Mouse (Mus musculus): ENCODE measurements at regions not wholly inside any gene's neighbourhood (a gene's known extent, or its start where the extent isn't known, plus 50 kb on each side); places are given as distances from the start of the nearest gene placed in this dataset.

GRCm38 (mm10) chr9:118396425-118397053 is 81.5 kb upstream of the Eomes start:
- intact Hi-C loops (cut with DNase I): no loop called here
- no peak for DNase-seq (ENCODE audit: low spot score in 2 of 2)

DNA sequence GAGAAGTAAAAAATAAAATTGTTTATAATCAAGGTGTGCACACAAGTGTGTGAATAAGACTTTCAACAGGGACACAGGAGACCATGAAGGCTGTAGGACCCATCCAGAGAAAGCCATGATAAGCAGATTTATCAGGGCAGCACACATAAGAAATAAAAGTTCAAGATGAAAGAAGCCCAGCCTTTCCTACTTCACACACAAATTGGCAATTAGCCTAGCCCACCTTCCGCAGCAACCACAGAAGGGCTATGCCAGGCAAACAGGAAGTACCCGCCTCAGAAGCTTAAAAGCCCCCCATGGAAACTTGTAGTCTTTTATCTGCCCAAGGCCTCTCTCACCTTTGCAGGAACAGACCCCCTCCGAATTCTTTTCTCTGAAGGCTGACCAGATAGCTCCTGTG is 77.5 kb upstream of the Eomes start:
- no peak for DNase-seq (ENCODE audit: low spot score in 2 of 2)
- intact Hi-C loops (cut with DNase I): no loop called here

DNA sequence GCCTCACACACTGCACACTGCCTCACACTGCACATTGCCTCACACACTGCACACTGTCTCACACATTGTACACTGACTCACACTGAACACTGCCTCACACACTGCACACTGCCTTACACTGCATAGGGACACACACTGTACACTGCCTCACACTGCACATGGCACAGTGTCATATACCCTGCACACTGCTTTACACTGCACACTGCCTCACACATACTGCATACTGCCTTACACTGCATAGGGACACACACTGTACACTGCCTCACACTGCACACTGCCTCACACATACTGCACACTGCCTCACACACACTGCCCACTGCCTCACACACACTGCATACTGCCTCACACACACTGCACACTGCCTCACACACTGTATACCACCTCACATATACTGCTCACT is 76.8 kb upstream of the Eomes start:
- DNase-seq (ENCODE audit: low spot score in 2 of 2): no peak
- intact Hi-C loops (cut with DNase I): no loop called here

DNA sequence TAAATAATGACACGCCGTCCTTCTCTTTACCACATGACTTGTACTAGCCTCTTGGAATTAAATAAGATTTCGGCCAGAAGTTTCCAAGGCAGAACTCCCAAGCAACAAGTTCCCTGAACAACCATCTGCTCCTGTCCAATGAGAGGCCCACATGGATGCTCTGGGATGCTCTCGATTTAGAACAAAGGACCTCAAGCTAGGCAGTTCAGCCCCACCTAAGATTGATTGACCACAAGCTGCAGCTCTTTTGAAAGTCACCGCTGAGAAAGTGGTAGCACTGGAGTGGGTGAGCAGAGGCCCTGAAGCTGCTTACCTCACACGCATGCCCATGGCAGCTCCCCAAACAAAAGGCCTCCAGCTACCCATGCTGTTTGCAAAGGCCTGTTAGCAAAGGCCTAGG is 73.1 kb upstream of the Eomes start:
- DNase-seq (ENCODE audit: low spot score in 2 of 2): no peak
- intact Hi-C loops (cut with DNase I): no loop called here

- intact Hi-C loops (cut with DNase I): no loop called here
- DNase-seq (ENCODE audit: low spot score in 2 of 2): no peak
Observed at GRCm38 (mm10) chr9:118405926-118406518, 72.0 kb upstream of the Eomes start.

DNA sequence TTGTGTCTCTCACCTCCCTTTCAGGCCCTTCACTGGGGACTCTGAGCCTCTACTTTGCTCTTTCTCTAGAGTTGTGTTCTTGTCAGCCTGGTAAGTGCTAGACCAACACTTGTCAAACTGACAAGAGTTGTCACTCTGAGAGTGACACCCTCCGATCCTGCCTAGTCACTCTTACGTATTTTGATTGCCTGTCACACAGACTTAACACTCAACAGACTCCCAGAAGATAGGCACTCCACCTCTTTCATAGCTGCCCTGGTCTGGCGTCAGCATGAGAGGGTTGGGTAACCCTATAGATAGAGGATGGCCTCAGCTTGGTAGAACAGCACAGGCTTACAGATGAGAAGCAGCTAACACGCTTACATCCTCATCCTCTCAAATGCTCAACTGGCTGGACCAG is 62.0 kb upstream of the Eomes start:
- DNase-seq (ENCODE audit: low spot score in 2 of 2): no peak
- intact Hi-C loops (cut with DNase I): no loop called here

DNA sequence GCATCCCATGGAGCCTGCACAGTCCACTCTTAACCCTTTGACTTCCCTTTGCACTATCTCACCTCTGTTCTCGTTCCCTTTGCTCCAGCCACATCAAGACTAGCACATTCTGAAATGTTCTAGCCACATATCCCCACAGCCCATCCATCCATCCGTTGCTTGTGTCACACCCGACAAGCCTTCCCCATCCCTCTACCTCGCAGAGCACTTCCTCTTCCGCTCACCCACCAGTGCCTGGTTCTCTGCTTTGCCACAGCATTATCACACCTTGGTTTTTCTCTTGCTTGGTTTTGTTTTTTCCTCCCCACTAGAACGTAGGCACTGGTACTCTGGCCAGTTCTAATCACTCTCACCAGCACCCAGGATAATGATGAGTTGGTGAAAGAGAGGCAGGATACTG is 61.5 kb upstream of the Eomes start:
- DNase-seq (ENCODE audit: low spot score in 2 of 2): no peak
- intact Hi-C loops (cut with DNase I): no loop called here

DNA sequence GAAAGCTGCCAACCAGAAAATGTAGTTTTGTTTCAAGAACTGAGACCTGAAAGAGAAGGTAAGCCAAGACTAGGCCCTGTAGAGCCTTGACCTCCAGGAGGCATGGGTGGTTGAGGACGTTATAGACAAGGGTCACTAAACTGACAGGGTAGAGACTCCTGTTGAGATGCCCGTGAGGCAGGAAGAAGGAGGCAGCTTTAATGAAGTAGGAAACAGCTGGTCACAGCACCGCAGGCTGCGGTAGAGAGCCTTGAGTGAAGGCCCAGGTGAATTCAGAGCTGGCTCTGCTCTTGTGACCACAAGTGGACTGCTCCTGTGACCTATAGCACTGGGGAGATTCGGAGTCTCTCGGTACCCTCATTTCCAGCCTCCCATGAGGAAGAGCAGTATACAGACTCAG is 53.7 kb upstream of the Eomes start:
- DNase-seq (ENCODE audit: low spot score in 2 of 2): no peak
- intact Hi-C loops (cut with DNase I): no loop called here

Data from left cerebral cortex, postnatal 36 days (tissue).